Mouse (Mus musculus): ENCODE measurements at regions not wholly inside any gene's neighbourhood (a gene's known extent, or its start where the extent isn't known, plus 50 kb on each side); places are given as distances from the start of the nearest gene placed in this dataset.
A peak's percentile ranks its signal among the peaks of the same experiment; 100 is the strongest.

DNA sequence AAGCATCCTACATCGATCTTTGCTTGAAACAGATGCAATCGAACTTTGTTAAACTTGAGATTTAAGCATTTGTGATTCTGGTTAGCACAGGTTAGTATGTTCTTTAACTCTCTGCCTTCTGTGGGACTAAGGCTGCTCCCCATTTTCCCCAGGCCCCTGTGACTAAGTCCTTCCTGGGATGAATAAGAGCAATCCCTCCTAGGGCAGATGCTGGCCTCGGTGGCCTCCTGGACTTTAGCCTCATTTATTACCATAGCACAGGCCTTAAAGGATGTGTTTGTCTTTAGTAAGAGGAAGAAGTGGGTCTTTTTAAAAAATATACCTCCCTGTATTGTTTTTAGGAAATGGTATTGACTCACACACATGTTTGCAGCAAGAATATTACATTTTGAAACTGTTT is 599.9 kb downstream of the Dok5 start:
- DNase-seq = no peak

DNA sequence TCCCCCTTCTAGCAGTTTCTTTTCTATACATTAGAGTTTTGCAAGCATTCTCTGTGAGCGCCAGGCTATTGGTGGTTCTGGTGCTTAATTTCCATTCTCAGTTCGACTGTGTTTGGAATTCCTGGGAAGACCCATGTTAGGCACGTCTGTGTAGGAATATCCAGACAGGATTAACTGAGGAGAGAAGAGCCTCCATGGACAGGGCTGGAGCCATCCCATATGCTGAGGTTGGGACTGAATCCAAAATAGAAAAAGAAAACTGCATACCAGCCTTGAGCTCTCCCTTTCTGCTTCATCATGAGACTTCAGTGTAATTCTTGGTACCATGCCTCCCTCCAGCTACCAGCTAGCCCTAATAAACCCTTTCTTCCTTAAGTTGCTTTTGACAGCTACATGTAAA is 595.3 kb downstream of the Dok5 start:
- DNase-seq = no peak

DNA sequence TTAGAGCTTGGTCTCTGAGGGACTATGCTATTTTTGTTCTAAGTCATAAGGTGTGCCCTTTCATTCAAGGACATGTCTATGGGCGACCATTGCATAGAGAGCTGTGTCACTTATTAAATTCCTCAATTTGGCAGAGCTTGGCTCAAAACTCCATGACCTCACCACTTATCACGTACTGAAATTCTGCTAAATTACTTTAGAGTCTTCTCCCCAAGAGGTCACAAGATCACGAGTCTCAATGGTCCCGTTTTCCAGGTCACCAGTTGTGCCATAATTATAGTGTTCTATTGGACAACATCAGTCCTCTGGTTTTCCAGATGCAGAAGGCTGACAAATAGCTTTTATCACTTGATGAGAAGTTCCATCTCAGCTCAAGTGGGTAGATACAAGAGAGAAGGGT is 576.9 kb downstream of the Dok5 start:
- DNase-seq = no peak

DNA sequence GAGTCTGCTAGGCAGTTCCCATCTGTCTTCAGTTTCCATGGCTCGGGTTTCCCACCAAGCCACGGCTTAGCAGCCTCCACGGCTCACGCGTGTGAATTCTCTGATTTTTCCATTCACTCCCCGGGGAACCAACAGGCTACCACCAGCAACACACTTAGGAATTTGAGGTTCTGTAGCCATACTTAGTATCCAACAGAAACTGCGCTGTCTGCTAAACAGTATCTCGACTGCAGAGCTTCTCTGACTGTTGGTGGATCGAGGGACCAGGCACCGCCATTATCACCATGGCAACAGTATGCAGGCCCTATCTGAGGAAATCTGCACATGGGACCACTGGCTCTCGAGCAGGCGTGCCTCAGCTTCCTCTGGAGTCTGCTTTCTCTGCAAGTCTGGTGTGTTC is 574.4 kb downstream of the Dok5 start:
- no peak for DNase-seq

DNA sequence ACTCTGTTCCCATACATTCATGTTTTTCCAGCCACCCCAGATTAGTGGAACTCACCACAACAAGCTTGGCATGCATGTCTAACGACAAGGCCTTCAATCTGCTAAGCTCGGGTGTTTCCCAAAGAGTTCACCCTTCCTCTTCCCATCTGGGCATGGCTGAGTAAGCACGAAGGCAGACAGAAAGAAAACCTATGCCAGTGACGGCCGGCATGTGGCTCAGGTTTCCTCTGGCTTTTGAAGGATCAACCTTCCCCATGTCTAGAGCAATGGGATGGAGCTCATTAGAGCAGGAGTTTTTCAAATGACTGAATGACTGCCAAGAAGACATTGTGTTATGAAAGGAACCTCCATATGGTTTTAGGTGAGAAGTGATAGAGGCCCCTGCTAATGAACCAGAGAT is 566.9 kb downstream of the Dok5 start:
- no peak for DNase-seq

DNA sequence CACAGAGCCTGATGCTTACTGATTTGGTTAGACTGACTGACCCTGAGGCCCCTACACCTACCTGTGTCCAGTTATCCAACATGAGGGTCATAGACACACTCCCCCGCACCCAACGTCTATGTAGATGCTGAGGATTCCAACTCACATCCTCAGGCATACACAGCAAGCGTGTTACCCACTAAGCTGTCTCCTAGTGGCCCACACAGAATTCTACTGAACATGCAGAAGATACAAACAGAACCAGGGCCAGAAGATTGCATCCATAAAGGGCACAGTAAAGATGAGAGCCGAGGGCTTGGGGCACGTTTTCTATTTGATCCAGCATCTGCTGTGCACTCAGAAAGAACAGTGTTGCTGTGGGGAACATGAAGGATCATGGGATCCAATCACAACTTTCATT is 564.0 kb downstream of the Dok5 start:
- DNase-seq = no peak

DNA sequence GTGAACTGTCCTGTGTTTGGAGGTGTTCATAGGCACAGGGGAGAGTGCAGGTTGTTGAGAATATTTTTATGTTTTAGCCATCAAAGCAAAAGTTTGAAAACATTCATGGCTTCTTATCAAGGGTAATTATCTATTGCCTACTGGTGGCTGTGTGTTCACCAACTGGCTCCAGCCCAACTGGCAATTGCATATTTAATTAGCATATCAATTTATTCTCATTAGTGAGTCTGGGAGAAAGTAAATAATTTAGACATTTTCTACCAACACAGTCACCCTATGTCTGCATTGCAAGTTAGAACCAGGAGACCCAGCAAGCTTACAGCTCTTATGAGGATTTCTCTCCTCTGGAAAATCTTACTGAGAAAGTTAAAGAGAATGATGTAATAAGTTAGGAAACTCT is 561.0 kb downstream of the Dok5 start:
- DNase-seq = no peak

DNA sequence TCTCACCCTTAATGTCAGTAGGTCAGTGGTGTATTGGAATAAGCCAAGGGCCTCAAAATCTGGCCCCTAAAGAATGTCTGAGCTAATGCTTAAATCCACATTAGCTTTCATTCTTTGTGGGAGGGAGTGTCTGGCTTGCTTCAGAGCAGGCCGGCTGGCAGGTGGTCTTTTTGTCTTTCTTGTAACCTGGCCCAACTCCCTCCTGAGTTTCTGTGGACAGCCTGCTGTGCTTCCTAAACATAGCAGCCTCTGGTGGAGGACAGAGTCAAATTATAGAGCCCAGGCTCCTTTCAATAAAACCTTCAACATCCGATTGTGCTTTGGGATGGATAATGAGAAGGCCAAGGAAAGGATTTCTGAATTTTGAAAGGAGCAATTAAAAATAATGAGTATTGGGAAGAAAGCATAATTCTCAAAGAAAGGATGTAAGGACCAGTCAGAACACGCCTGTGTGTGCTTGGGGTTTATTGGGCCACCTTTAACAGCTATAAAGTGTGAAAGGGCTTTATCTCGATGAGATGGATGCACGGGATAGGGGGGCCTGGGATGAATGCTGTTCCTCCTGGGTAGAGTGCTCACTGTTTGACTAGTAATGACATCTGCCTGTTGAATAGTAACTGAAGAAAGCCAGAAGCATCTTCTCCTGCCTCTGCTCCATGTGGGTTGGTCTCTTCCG is 554.2 kb downstream of the Dok5 start:
- DNase-seq = no peak

DNA sequence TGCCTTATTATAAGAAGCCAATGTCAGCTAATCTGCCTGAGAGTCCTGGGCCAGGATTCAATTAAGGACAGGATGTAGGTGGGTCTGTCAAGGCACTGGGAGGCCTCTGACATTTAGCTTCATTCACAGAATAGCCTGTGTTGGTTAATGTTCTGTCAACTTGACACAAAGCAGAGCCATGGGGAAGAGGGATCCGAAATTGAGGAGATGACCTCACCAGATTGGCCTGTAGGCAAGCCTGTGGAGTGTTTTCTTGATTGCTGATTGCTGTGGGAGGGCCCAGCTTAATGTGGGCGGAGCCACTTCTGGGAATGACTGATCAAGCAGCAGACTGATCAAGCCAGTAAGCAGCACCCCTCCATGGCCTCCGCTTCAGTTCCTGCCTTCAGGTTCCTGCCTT is 548.5 kb downstream of the Dok5 start:
- no peak for DNase-seq

DNA sequence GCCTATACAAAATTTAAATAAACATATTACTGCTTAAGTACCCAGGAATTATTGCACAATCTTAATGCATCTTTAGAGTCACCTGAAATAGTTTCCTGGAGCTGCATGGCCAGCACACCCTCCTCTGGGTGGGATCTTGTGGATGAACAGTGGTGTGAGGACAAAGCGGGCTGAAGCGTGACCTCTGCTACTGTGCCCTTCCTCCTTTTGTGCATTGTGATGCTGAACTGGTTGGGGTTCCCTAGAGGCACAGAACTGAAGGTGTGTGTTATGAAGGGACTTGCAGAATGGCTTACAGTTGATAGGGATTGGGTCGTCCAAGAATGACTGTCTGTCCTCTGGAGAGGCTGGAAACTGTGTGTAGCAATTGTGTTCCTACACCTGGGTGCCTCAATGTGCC is 547.7 kb downstream of the Dok5 start:
- DNase-seq = no peak

DNA sequence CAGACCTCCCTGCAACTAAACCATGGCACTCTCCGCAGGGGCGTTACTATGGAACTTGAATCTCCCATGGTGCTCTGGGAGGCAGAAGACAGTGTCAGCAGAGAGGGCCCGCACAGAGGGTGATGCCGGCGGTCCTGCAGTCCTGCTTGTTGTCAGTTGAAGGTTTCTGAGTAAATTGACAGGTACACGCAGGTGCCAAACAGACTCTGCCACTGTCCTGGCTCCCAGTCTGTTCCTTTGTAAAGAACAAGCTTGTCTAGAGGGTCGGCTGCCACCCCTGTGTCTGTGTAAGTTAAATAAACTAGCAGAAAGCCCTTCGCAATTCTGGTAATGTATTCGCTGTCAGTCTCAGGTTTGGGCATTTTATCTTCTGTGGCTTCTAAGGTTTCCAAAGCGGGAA is 521.6 kb downstream of the Dok5 start:
- DNase-seq = no peak

DNA sequence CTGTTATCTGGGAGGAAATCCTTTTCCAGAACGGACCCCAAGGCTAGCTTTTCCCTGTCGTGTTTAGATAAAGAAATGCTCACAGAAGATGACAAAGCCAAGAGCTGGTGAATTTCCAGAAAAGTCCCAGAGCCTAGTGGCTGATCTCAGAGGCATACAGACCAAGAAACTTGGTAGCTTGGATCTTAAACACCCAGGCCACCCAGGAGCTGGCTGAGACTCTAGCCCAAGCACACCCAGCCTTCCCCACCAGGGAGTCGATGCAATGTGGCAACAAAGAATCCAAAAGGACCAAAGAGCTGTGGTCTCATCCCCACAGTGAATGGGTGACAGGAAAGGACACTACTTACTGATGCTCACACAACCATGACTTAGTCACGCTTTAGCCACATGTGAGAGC is 513.8 kb downstream of the Dok5 start:
- DNase-seq = no peak

DNA sequence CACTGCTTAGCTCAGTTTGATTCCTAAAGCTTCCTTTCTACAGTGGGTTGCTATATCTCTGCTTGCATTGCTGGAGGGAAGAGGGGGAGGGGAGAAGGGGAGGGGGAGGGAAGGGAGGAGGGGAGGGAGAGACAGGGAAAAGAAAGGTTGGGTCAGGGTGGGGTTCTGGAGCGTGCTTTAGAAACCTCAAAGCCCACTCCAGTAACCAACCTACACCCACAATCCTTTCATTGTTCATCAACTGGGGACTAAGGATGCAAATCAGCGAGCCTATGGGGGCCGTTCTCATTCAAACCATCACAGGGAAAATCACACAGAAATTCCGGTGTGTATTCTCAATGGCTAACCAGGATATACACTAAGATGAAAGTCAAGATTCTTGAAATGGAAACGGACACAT is 510.7 kb downstream of the Dok5 start:
- DNase-seq = no peak

DNA sequence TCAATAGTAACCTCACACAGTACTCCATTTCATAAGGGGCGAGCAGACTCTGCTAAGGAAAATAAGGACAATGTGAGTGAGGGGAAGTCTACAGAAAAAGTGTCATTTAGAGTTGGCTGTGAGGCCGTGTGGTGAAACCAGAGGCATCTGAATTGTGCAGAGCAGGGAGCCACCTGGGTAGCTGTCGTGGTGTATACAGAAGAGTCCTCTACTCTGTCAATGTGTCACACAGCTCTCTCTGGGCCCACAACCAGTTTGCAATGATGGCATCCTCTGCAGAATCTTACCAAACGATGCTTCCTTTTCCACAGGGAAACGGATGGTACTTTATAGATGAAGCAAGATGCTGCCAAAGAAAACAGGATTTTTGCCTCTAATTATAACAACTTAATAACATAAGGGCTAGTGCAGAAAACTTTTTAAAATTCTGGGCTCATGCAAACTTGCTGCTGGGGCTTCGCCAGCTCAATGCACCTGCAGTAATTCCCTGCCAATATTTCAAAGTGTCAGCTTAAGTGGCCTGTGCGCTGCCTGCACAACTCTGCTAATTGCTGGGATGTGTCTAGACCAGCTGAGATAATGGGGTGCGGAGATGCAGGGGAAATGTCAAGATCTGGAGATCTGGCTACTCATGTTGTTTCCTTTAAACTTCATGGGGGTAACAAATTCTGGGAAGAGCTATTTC is 505.8 kb downstream of the Dok5 start:
- peak; percentile 12 for DNase-seq

DNA sequence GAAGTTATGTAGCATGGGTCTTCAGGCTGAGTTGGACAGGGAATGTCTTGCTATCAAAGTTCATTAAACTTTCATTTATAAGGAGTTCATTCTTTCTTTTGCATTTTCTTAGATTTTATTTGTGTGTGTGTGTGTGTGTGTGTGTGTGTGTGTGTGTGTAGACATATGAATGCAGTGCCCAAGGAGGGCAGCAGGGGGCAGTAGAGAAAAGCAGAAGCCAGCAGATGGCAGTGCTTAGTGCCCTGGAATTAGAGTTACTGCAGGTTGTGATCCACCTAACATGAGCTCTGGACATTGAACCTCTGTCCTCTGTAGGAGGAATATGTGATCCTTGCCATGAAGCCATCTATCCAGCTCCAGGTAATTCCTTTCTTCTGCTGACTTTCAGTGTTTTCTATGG is 501.2 kb downstream of the Dok5 start:
- no peak for DNase-seq

DNA sequence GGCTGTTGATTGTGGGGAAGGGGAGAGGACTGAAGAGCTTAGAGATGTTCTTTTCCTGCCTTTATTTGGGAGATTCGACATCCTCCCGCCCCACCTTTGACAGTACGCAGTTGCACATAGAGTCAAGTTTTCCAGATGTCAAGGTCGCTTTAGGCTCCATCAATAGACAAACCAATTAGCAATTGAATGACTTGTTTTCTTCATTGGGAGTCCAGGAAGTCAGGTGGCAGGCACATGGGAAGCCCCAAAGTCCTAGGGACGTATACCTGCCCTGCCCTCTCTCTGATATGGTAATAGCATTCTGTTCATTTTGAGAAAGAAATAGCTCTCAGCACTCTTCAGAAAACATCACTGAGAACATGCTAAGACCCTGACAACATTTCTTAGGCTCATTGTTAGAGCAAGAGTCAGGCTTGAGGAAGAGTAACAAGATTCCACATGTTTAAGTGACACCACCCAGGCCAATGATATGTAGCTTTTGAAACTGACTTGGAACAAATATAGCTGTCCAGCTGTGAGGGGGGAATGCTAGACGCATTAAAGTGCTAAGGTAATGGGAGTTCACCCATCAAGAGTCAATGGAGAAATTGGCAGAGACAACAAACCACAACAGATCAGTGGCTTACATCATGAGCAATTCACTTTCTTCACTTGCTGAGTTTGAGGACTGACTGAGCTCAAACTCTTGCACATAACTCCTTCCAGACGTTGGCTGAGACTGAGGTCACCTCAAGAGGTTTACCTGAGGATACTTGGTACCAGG is 499.9 kb downstream of the Dok5 start:
- DNase-seq = no peak

DNA sequence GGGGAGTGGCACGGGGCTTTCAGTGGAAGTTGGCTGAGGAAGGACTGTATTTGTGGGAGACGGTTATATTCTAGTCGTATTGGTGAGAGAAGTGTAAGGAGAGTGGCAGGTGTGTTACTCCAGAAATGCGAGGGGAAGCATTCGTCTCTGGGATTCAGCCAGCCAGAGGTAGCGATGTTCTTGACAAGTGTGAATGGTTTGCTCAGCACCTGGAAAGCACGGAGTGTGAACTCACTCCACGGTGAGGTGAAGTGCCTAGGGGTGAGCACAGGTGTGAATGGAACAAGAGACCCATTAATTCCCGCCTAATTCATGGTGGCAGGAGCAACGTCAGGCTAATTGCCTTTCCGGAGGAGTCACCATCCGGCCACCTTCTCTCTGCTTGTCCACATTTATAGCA is 498.9 kb downstream of the Dok5 start:
- no peak for DNase-seq

DNA sequence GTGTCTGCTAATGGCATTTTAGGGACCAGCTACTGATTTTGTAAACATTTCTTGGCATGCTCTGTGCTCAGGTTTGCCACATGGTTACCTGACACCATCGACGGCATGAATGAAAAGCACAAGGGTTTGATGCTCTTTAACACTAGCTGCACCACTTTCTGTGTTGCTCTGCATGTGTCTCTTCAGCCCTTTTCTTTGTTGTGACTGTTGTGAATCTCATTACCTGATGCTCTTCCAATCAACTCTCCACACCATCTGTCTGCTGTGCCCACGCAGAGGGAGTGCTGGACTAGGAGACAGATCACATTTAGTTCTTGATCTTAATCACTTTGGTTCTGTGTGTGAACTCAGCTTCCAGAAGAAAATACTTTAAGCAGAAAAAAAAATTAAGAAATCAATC is 496.6 kb downstream of the Dok5 start:
- DNase-seq = no peak

DNA sequence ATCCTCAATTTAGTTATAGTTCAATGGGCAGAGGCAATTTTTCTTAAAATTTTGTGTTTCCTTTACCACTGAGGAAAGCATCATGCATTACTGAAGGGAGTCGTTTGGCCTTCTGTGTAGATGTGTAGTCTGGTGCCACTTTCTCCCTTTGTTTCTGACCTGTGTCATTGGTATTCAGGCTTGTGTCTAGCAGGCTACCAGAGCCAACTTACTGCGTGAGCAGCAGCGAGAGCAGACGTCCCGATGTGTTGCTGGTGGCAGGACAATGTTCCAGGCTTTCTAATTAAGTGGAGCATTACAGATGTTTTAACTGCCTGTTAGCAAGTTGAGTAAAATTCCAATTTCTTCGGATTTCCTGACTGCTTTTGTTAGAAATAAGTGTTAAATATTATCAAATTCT is 482.2 kb downstream of the Dok5 start:
- DNase-seq = no peak

DNA sequence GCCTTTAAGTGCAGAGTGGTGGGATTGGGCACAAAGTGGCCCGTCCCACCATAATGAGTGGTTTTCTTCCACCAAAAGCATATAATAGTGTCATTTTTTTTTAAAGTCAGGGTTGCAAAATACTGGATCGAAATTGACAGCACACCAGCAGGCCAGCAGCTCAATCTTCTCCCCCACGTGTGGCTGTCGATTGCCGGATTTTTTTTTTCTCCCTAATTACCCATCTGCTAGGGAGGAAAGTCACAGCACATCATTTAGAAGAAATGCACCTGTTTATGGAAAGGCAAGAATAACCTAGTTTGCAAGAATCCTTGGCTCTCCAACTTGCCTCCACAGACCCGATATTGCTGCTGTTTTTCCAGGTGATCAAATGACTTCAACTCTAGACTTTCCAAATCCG is 464.9 kb downstream of the Dok5 start:
- DNase-seq = no peak

DNA sequence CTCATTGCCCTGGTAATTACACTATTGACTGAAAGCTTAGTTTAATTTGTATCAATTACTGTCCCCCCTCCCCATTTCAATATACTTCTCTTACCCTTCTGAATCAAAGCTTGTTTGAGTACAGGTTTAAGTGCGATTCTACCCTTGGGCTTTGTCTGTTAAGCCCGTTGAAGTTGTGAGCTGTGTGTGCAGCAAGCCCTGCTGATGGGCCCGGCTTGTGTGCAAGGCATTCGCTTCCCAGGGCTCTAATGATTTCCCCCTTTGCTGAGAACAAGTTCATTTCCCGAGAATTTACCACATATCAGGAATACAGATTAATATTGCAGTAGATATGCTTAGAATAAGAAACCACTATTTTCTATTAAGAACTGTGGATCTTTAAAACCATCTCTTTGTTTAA is 460.6 kb downstream of the Dok5 start:
- no peak for DNase-seq

All from right cerebral cortex, postnatal 25 days (tissue).